Mouse (Mus musculus) adrenal gland (tissue): ENCODE results near the gene Sgf29.
"Not testable (repeated sequence)": the region's sequence is repeated elsewhere in the genome, so short reads cannot be mapped to it uniquely, and the experiment has no call there.

Experiments
- intact Hi-C: fragments of 180-260 bp; cut with DNase I; formaldehyde crosslinking; loops from one replicate; pipeline ENCODE4 v1.15.1; 2025

Sgf29 gene

DNA sequence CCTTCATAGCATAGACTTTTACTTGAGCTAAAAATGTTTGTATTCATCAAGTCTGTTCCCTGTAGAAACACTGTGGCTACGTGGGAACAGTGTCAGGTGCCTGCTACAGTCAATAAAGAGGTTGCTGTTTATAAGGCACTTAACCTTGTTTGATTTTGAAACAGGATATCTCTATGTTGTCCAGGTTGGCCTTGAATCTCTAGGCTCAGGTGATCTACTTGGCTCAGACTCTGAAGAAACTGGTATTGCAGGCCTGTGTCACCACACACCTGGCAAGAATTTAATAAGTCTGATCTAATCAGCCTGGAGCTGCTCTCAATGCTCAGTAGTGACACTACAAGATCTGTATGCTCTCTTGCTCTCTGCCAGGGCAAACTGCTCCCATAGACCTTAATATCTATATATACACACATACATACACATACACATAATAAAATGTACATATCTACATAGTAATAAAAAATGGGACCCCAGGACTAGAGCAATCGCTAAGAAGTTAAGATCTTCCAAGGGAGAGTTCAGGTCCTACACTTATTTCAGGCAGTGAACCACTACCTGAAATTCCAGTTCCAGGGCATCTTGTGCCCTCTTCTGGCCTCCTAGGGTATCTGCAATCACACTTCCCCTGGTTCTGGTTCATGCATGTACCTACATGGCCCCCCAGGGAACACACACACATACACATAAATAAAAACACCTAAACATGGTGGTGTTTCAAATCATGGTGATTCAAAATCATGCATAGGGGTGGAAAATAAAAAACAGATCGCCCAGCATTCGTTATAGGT, 12.2 kb upstream of the Sgf29 start:
- intact Hi-C loops: no loop called here

GRCm38 (mm10) chr7:126642545-126643243, 6.4 kb upstream of the Sgf29 start:
- intact Hi-C loops: no loop called here

- intact Hi-C loops: not testable (repeated sequence)
Measured at GRCm38 (mm10) chr7:126643244-126643617, 5.9 kb upstream of the Sgf29 start.

DNA sequence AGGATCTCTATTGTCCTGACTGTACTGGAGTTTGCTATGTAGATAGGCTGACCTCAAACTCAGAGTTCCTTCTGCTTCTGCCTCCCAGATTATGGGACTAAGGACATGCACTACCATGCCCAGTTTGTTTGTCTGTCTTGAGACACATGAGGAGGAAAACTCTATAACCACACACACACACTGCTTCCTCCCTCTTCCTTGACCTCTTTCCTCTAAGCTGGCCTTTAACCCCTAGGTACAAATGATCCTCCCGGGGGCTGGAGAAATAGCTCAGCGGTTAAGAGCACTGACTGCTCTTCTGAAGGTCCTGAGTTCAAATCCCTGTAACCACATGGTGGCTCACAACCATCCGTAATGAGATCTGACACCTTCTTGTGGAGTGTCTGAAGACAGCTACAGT, 4.8 kb upstream of the Sgf29 start:
- intact Hi-C loops: no loop called here

GRCm38 (mm10) chr7:126644914-126645313, 4.2 kb upstream of the Sgf29 start:
- intact Hi-C loops: loop anchor here (1.0 kb wide), 1 partner anchor 47 kb away; no protein-coding TSS in a partner anchor

- intact Hi-C loops: loop anchor here (1.0 kb wide), 1 partner anchor 47 kb away; no protein-coding TSS in a partner anchor
Measured at GRCm38 (mm10) chr7:126645708-126646107, 3.4 kb upstream of the Sgf29 start.

DNA sequence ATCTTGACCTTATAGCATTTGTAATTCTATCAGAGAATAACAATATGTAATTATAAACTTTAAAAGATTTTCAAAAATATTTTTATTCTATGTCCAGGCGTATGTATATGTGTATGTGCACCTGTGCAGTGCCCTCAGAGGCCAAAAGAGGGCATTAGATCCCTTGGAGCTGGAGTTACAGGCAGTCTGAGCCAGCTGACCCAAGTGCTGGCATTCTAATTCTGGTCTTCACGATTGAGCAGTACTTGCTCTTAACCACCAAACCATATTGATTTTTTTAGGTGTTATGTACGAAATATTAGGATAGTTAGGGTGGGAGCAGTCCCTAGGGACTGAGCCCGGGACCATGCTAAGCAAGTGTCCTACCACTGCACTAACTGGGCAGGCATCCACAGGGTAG, 623 bp upstream of the Sgf29 start:
- intact Hi-C loops: no loop called here

DNA sequence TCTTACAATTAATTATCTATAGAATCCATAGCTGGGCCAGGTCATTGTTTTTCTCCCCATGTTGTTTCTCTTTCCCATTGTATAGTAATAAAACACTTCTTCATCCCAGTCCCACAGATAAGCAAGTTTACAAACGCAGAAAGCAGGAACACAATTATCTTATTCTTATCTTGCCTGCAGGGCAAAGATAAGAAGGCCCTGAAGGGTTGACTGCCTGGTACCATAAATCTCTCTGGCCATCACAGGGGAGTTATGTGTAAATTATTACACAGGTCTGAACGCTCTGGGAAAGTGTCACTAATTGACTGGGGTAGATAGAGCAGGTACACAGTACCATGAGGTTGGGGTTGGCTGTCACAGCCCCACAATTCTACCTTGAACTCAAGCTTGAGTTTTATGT, 1.7 kb downstream of the Sgf29 start:
- intact Hi-C loops: no loop called here

- intact Hi-C loops: no loop called here
Measured at GRCm38 (mm10) chr7:126653991-126654390, 4.9 kb downstream of the Sgf29 start.

- intact Hi-C loops: no loop called here
Measured at GRCm38 (mm10) chr7:126655695-126656094, 6.6 kb downstream of the Sgf29 start.

- intact Hi-C loops: no loop called here
Measured at GRCm38 (mm10) chr7:126657522-126657921, 8.4 kb downstream of the Sgf29 start.

GRCm38 (mm10) chr7:126659771-126660170, 10.7 kb downstream of the Sgf29 start:
- intact Hi-C loops: no loop called here

- intact Hi-C loops: no loop called here
Measured at GRCm38 (mm10) chr7:126663646-126664045, 14.5 kb downstream of the Sgf29 start.

- intact Hi-C loops: no loop called here
Measured at GRCm38 (mm10) chr7:126665269-126665668, 16.2 kb downstream of the Sgf29 start.

GRCm38 (mm10) chr7:126667495-126668090, 18.5 kb downstream of the Sgf29 start:
- intact Hi-C loops: no loop called here

DNA sequence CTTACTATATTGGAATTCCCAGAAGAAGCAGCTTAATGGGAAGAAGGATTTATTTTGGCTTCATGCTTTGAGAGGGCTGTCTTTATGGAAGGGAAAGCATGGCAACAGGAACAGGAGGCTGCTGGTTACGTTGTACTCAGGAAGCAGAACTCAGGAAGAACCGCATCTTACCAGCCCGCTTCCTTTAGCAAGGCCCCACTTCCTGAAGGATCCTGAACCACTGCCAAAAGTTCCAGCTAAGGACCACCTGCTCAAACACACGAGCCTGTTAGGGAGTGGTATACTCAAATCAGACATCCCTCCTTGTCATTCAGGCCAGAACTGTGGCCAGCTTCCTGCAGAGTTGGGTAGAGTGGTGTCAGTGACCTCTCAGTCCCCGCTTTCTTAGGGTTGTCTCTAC, 19.3 kb downstream of the Sgf29 start:
- intact Hi-C loops: no loop called here

- intact Hi-C loops: no loop called here
Measured at GRCm38 (mm10) chr7:126670152-126670551, 21.0 kb downstream of the Sgf29 start.

- intact Hi-C loops: no loop called here
Measured at GRCm38 (mm10) chr7:126672111-126672510, 23.0 kb downstream of the Sgf29 start.

GRCm38 (mm10) chr7:126675104-126675503, 26.0 kb downstream of the Sgf29 start:
- intact Hi-C loops: no loop called here

DNA sequence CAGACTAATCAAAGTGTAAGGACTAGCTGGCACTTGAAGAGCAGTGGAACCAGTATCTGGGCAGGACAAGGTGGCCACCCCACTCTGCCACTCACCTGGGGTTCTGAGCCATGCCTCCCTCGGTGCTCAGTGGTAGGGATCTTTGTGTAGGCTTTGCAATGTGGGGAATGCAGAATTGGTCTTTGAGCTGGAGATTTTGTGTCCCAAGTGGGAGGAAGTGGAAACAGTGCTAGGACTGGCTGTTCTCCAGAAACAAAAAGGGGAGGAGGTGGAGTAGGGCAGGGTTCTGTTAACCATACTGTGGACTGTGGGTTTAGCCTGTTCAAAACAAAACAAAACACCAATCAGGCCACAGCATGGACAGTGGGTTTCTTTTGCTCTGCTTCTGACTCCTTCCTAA, 27.1 kb downstream of the Sgf29 start, which contains the start of gene Sult1a1:
Sult1a1 (minus strand) TSS at position 226 of the 400 bp plus-strand sequence.
- intact Hi-C loops: loop anchor here (2.0 kb wide), 1 partner anchor 17 kb away; no protein-coding TSS in a partner anchor

- intact Hi-C loops: loop anchor here (2.0 kb wide), 1 partner anchor 16 kb away; no protein-coding TSS in a partner anchor
Measured at GRCm38 (mm10) chr7:126676631-126677220, 27.6 kb downstream of the Sgf29 start.
